Mouse (Mus musculus) forebrain, embryonic 15.5 days (tissue): ENCODE measurements around the gene Krr1. TPM values are rescaled to one million over a fixed set of nuclear protein-coding genes. Genes with fewer than 3 reads are reported as not detected.

ENCODE experiments used
- ATAC-seq: fragments of 200-750 bp; cut with Nextera tagmentation; replicated peaks from 2 replicates; pipeline ENCODE4 v1.8.0; 2017; ENCODE audit warnings: mild to moderate bottlenecking, moderate TSS enrichment, moderate library complexity
- H3K27ac ChIP-seq: fragments of 300-500 bp; sonication (generic); replicated peaks from 2 replicates; pipeline ENCODE4 v1.5.1; 2015; ENCODE audit warnings: mild to moderate bottlenecking, inconsistent platforms
- H3K27me3 ChIP-seq: fragments of 300-500 bp; sonication (generic); 2 replicates; pipeline ENCODE4 v1.6.1; 2015; ENCODE audit warnings: inconsistent platforms
- H3K36me3 ChIP-seq: fragments of 300-500 bp; sonication (generic); 2 replicates; pipeline ENCODE4 v1.6.1; 2015; ENCODE audit warnings: mild to moderate bottlenecking, inconsistent platforms
- H3K4me1 ChIP-seq: fragments of 300-500 bp; sonication (generic); 2 replicates; pipeline ENCODE4 v1.6.1; 2015; ENCODE audit warnings: inconsistent platforms
- H3K4me2 ChIP-seq: fragments of 300-500 bp; sonication (generic); replicated peaks from 2 replicates; pipeline ENCODE4 v1.6.1; 2015; ENCODE audit warnings: mild to moderate bottlenecking, inconsistent platforms
- H3K4me3 ChIP-seq: fragments of 300-500 bp; sonication (generic); 2 replicates; pipeline ENCODE4 v1.5.1; 2015; ENCODE audit warnings: mild to moderate bottlenecking, inconsistent platforms
- H3K9ac ChIP-seq: fragments of 300-500 bp; sonication (generic); replicated peaks from 2 replicates; pipeline ENCODE4 v1.6.1; 2015; ENCODE audit warnings: mild to moderate bottlenecking, inconsistent platforms
- H3K9me3 ChIP-seq: fragments of 300-500 bp; sonication (generic); 2 replicates; pipeline ENCODE4 v1.6.1; 2016; ENCODE audit warnings: inconsistent platforms
- WGBS: fragments of 180-500 bp; shearing (Covaris S2); methylation state at CpG from one replicate; pipeline ENCODE4 v1.1.7; 2015; ENCODE audit warnings: mixed read lengths; 5-methylcytosine and 5-hydroxymethylcytosine counted together
- polyA plus RNA-seq: library from polyadenylated mRNA; unstranded; fragments of >200 nt; fragmentation: Nextera tagmentation; extraction: Ambion mirVana; gene quantifications from 2 replicates; pipeline ENCODE4 v1.2.1, GENCODE M21; 2015

The Krr1 gene
- polyA plus RNA-seq, 1 experiment from 2014 or later, result 51.1 TPM

DNA sequence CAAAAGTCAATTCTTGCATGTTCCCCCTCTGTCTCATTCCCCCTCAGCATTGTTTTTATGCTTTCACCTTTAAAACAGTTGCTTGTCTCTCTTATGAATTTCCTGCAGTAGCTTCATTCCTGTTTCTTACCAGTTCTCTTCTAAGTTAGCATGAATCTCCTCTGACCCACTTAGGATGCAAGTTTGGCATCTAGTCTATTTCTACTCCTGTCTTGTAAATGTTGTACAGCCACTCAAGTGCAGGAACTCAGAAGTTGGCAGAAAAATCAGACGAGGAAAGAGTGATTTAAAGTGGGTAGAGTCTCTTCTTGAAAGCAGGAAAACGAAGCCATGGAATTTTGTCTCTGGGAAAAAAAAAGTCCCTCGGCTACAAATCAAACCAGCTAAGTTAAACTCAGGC lies 26.9 kb upstream of the Krr1 start:
- no peak for ATAC-seq
- 81% methylated on average over 3 of the region's 3 CpGs for WGBS

DNA sequence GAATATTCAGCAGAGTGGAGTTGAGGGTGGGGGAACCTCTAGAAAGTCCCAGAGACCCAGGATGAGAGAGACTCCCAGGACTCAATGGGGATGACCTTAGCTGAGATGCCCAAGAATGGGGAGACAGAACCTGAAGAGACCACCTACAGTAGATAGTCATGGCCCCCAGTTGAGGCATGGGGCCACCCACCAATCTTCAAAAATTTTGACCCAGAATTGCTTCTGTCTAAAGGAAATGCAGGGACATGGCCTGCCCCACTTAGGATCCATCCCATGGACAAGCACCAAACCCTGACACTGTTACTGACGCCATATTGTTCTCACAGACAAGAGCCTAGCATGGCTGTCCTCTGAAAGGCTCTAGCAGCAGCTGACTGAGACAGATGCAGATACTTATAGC lies 24.4 kb upstream of the Krr1 start:
- Histone ChIP-seq H3K36me3 (no peaks in the 10 kb centered on the region), H3K4me3 (no peak overlapping the region), H3K4me2 (no peak overlapping the region), H3K4me1 (no peaks in the 10 kb centered on the region), H3K27ac (no peak overlapping the region), H3K9me3 (no peaks in the 10 kb centered on the region), H3K27me3 (no peaks in the 10 kb centered on the region), H3K9ac (no peak overlapping the region)
- ATAC-seq, result no peak
- 88% methylated on average over 1 of the region's 1 CpGs for WGBS

More for the DNA sequence above, 26.9 kb upstream of the Krr1 start:
- Histone ChIP-seq H3K9ac (no peak overlapping the region), H3K4me1 (no peaks in the 10 kb centered on the region), H3K9me3 (no peaks in the 10 kb centered on the region), H3K36me3 (no peaks in the 10 kb centered on the region), H3K27me3 (no peaks in the 10 kb centered on the region), H3K4me3 (no peak overlapping the region), H3K27ac (no peak overlapping the region), H3K4me2 (no peak overlapping the region)

GRCm38 (mm10) chr10:111949008-111949407 lies 23.5 kb upstream of the Krr1 start:
- H3K4me2 ChIP-seq, result no peak overlapping the region
- H3K9ac ChIP-seq, result no peak overlapping the region
- no peak for ATAC-seq
- no peaks in the 10 kb centered on the region for H3K27me3 ChIP-seq
- no peaks in the 10 kb centered on the region for H3K9me3 ChIP-seq
- no peaks in the 10 kb centered on the region for H3K4me1 ChIP-seq
- H3K27ac ChIP-seq, result no peak overlapping the region
- H3K4me3 ChIP-seq, result no peak overlapping the region
- H3K36me3 ChIP-seq, result no peaks in the 10 kb centered on the region
- 10% methylated on average over 4 of the region's 4 CpGs for WGBS

- 86% methylated on average over 2 of the region's 2 CpGs for WGBS
- H3K36me3 ChIP-seq, result no peaks in the 10 kb centered on the region
- H3K9ac ChIP-seq, result no peak overlapping the region
- H3K4me1 ChIP-seq, result no peaks in the 10 kb centered on the region
- no peak overlapping the region for H3K27ac ChIP-seq
- H3K4me3 ChIP-seq, result no peak overlapping the region
- ATAC-seq, result no peak
- H3K27me3 ChIP-seq, result no peaks in the 10 kb centered on the region
- H3K9me3 ChIP-seq, result no peaks in the 10 kb centered on the region
- H3K4me2 ChIP-seq, result no peak overlapping the region
Measured at GRCm38 (mm10) chr10:111955836-111956235, 16.6 kb upstream of the Krr1 start.

- H3K36me3 ChIP-seq, result no peaks in the 10 kb centered on the region
- no peak overlapping the region for H3K4me2 ChIP-seq
- no peaks in the 10 kb centered on the region for H3K27me3 ChIP-seq
- H3K9me3 ChIP-seq, result no peaks in the 10 kb centered on the region
- H3K27ac ChIP-seq, result no peak overlapping the region
- 64% methylated on average over 10 of the region's 10 CpGs for WGBS
- H3K4me3 ChIP-seq, result no peak overlapping the region
- H3K4me1 ChIP-seq, result no peaks in the 10 kb centered on the region
- peak; percentile 93 for ATAC-seq
- H3K9ac ChIP-seq, result no peak overlapping the region
Measured at GRCm38 (mm10) chr10:111957271-111958045, 15.0 kb upstream of the Krr1 start.

- Histone ChIP-seq H3K4me1 (no peaks in the 10 kb centered on the region), H3K36me3 (no peaks in the 10 kb centered on the region), H3K9ac (no peak overlapping the region), H3K4me2 (no peak overlapping the region), H3K9me3 (no peaks in the 10 kb centered on the region), H3K27ac (no peak overlapping the region), H3K4me3 (no peak overlapping the region), H3K27me3 (no peaks in the 10 kb centered on the region)
- ATAC-seq, result no peak; the same call in 1 of the 2 replicates
- WGBS, result 37% methylated on average over 4 of the region's 4 CpGs
Measured at GRCm38 (mm10) chr10:111958046-111958421, 14.4 kb upstream of the Krr1 start.

- no peaks in the 10 kb centered on the region for H3K36me3 ChIP-seq
- H3K4me1 ChIP-seq, result no peaks in the 10 kb centered on the region
- no peak overlapping the region for H3K4me3 ChIP-seq
- H3K4me2 ChIP-seq, result no peak overlapping the region
- WGBS, result 81% methylated on average over 2 of the region's 2 CpGs
- ATAC-seq, result no peak
- no peaks in the 10 kb centered on the region for H3K9me3 ChIP-seq
- H3K9ac ChIP-seq, result no peak overlapping the region
- H3K27me3 ChIP-seq, result no peaks in the 10 kb centered on the region
- no peak overlapping the region for H3K27ac ChIP-seq
Measured at GRCm38 (mm10) chr10:111959353-111959752, 13.1 kb upstream of the Krr1 start.

GRCm38 (mm10) chr10:111960459-111960858 lies 12.0 kb upstream of the Krr1 start:
- no peak overlapping the region for H3K4me3 ChIP-seq
- H3K9ac ChIP-seq, result no peak overlapping the region
- WGBS, result 92% methylated on average over 6 of the region's 6 CpGs
- no peaks in the 10 kb centered on the region for H3K9me3 ChIP-seq
- H3K27me3 ChIP-seq, result no peaks in the 10 kb centered on the region
- no peak overlapping the region for H3K4me2 ChIP-seq
- ATAC-seq, result no peak
- no peaks in the 10 kb centered on the region for H3K4me1 ChIP-seq
- no peak overlapping the region for H3K27ac ChIP-seq
- no peaks in the 10 kb centered on the region for H3K36me3 ChIP-seq

DNA sequence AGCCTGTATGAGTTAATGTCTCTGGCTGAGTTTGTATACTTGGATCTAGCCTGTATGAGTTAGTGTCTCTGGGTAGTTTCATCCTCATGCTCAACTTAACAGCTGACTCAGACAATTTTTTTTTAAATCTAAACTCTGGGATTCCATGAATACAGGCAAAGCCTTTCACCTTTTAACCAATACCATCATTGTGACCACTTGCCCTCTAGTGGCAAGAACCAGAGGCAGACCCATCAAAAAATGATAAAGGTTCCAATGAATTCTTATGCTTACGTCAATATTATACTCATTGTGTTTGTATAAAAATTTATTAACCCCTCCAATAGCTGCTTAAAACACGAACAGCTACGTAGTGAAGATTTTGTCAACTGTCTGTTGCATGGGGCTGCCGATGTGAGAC lies 6.1 kb upstream of the Krr1 start:
- WGBS, result 68% methylated on average over 4 of the region's 4 CpGs
- H3K36me3 ChIP-seq, result no peaks in the 10 kb centered on the region
- H3K4me3 ChIP-seq, result no peak overlapping the region
- H3K9ac ChIP-seq, result no peak overlapping the region
- no peaks in the 10 kb centered on the region for H3K4me1 ChIP-seq
- no peak overlapping the region for H3K4me2 ChIP-seq
- H3K9me3 ChIP-seq, result no peaks in the 10 kb centered on the region
- ATAC-seq, result no peak
- no peak overlapping the region for H3K27ac ChIP-seq
- peaks cover 3% of the 10 kb centered on the region; the same call in 1 of the 2 replicates for H3K27me3 ChIP-seq

DNA sequence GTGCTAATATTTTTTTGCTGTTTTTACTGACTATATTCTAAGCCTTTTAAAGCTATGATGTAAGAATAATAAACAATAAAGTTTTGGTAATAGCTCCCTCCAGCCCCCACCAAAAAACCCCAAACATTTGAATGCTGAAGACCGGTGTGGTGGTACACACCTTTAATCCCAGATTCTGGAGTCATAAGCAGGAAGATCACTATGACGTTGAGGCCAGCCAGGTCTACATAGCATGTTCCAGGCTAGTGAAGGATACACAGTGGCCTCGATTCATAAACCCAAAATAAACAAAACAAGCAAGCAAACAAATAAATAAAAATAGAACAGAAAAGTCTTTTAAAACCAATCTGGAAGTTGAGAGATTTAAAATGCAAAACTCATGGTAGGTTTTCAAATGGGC lies 535 bp upstream of the Krr1 start:
- H3K4me3 ChIP-seq, result no peak overlapping the region
- 78% methylated on average over 3 of the region's 3 CpGs for WGBS

DNA sequence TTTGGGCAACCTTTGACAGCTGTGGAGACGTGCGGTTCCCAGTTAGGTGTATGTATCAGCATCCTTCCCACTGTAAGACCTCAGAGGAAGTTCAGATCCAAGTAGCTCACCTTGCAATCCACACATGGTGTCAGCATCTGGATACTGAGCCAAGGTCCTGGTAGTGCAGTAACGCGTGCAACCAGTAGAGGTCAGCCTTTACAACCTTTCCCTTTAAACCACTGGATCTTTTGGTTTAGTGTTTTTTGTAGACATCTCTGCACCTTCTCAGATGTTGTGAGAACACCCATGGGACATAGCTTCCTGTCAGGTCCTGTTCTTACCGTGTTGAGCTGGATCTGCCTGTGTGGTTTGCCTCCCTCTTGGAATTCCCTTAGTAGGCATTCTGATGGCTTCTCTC lies 5.1 kb downstream of the Krr1 start:
- Histone ChIP-seq H3K9ac (no peak overlapping the region), H3K9me3 (no peaks in the 10 kb centered on the region), H3K36me3 (peaks cover 31% of the 10 kb centered on the region), H3K4me3 (no peak overlapping the region), H3K27ac (no peak overlapping the region), H3K27me3 (no peaks in the 10 kb centered on the region), H3K4me1 (peaks cover 8% of the 10 kb centered on the region), H3K4me2 (no peak overlapping the region)
- WGBS, result 53% methylated on average over 5 of the region's 5 CpGs
- ATAC-seq, result no peak

More for the DNA sequence above, 535 bp upstream of the Krr1 start:
- peaks cover 3% of the 10 kb centered on the region; the same call in 1 of the 2 replicates for H3K36me3 ChIP-seq
- peak; percentile 44; the same call in 1 of the 2 replicates for ATAC-seq
- H3K4me2 ChIP-seq, result no peak overlapping the region
- peaks cover 8% of the 10 kb centered on the region for H3K4me1 ChIP-seq
- peaks cover 3% of the 10 kb centered on the region; the same call in 1 of the 2 replicates for H3K27me3 ChIP-seq
- H3K27ac ChIP-seq, result no peak overlapping the region
- no peak overlapping the region for H3K9ac ChIP-seq
- no peaks in the 10 kb centered on the region for H3K9me3 ChIP-seq

DNA sequence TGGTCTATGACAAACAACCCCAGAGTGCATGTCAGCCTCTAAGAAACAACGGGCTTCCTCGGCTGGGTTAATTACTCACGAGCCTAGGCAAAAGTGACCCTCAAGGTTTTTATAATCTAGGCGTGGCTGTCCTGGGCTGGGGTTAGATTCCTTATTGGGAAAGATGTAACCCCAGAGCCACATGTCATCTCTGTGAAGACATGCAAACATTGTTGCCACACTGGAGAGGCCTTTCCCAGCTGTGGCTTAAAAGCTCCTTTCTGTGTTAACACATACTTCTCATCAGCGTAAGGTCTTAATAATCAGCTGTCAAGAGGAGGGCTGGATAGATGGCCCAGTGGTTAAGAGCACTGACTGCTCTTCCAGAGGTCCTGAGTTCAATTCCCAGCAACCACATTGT lies 10.6 kb downstream of the Krr1 start:
- no peak for ATAC-seq
- Histone ChIP-seq H3K4me1 (no peaks in the 10 kb centered on the region), H3K36me3 (peaks cover 59% of the 10 kb centered on the region), H3K27ac (no peak overlapping the region), H3K27me3 (no peaks in the 10 kb centered on the region), H3K4me2 (no peak overlapping the region), H3K4me3 (no peak overlapping the region), H3K9me3 (no peaks in the 10 kb centered on the region), H3K9ac (no peak overlapping the region)
- 92% methylated on average over 5 of the region's 5 CpGs for WGBS

DNA sequence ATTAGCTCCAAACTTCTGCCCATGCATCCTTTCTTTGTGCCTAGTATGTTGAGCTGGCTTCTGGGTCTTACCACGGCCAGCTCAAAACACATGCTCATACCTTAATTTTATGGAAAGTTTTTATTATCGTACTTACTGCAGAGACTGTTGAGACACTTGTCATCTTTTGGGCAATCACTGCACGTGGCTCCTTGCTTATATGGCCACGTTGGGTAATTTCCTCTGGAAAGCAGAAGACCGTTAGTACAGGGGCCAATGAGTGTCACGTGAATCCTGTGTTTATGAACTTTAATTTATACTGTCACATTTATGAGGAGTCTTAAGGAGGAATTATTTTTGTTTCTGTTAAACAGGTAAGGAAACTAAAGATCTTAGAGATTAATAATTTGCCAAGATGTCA lies 14.0 kb downstream of the Krr1 start:
- Histone ChIP-seq H3K4me1 (no peaks in the 10 kb centered on the region), H3K27ac (no peak overlapping the region), H3K9ac (no peak overlapping the region), H3K9me3 (no peaks in the 10 kb centered on the region), H3K4me3 (no peak overlapping the region), H3K27me3 (no peaks in the 10 kb centered on the region), H3K4me2 (no peak overlapping the region), H3K36me3 (peaks cover 44% of the 10 kb centered on the region)
- 96% methylated on average over 6 of the region's 6 CpGs for WGBS
- ATAC-seq, result no peak
